Mouse (Mus musculus): ENCODE data around the gene BC049715. TPM values are rescaled to one million over a fixed set of nuclear protein-coding genes. Genes with fewer than 3 reads are reported as not detected.

The BC049715 gene
- polyA plus RNA-seq, 1 experiment from 2014 or later = 1.2 TPM

DNA sequence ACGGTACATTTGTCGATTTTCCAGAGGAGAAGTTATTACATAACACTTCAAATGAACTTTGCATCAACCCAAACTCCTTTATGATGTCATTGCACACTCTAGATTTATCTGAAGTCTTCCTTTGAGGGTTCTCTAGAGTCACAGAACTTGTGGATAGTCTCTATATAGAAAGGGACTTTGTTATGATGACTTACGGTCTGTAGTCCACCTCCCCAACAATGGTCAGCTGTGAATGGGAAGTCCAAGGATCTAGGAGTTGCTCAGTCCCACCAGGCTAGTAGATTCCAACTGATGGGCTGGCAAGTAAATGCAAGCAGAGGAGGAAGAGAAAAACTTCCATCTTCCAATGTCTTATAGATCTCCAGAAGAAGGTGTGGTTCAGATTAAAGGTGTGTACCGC is 1.3 kb downstream of the BC049715 start:
- no peak for ATAC-seq (ENCODE audit: extremely low read depth, insufficient number of reproducible peaks, low FRiP score, low TSS enrichment)
- H3K4me3 ChIP-seq = peak overlapping the region; percentile 100
- H3K9me3 ChIP-seq = no peaks in the 10 kb centered on the region
- WGBS = 33% methylated on average over 4 of the region's 4 CpGs
- peak overlapping the region; percentile 66 for H3K4me2 ChIP-seq
- peaks cover 21% of the 10 kb centered on the region for H3K36me3 ChIP-seq
- H3K27ac ChIP-seq (replicated peaks) = peak overlapping the region; percentile 74
- H3K27me3 ChIP-seq (replicated peaks) = peaks cover 5% of the 10 kb centered on the region; the same call in 1 of the 2 replicates
- peak overlapping the region; percentile 72 for H3K9ac ChIP-seq
- peaks cover 18% of the 10 kb centered on the region for H3K4me1 ChIP-seq

GRCm38 (mm10) chr6:136831712-136832111 is 4.3 kb downstream of the BC049715 start:
- no peak overlapping the region for H3K9ac ChIP-seq
- peaks cover 10% of the 10 kb centered on the region for H3K4me1 ChIP-seq
- H3K4me3 ChIP-seq = no peak overlapping the region
- no peak overlapping the region for H3K27ac ChIP-seq (replicated peaks)
- no peaks in the 10 kb centered on the region for H3K36me3 ChIP-seq
- ATAC-seq (ENCODE audit: extremely low read depth, insufficient number of reproducible peaks, low FRiP score, low TSS enrichment) = no peak
- WGBS = 63% methylated on average over 5 of the region's 5 CpGs
- no peaks in the 10 kb centered on the region for H3K9me3 ChIP-seq
- H3K27me3 ChIP-seq (replicated peaks) = peaks cover 5% of the 10 kb centered on the region; the same call in 1 of the 2 replicates
- no peak overlapping the region for H3K4me2 ChIP-seq

- ATAC-seq (ENCODE audit: extremely low read depth, insufficient number of reproducible peaks, low FRiP score, low TSS enrichment) = no peak
Measured at GRCm38 (mm10) chr6:136835352-136835751, 7.9 kb downstream of the BC049715 start, which contains the start of gene Smco3. TSS of gene Smco3 (minus strand) at chr6:136835452.

GRCm38 (mm10) chr6:136837323-136837722 is 9.9 kb downstream of the BC049715 start:
- no peak overlapping the region for H3K4me3 ChIP-seq
- no peak overlapping the region for H3K9ac ChIP-seq
- H3K36me3 ChIP-seq = no peaks in the 10 kb centered on the region
- H3K4me1 ChIP-seq = no peaks in the 10 kb centered on the region
- no peak for ATAC-seq (ENCODE audit: extremely low read depth, insufficient number of reproducible peaks, low FRiP score, low TSS enrichment)
- no peak overlapping the region for H3K4me2 ChIP-seq
- no peaks in the 10 kb centered on the region for H3K9me3 ChIP-seq
- 67% methylated on average over 3 of the region's 3 CpGs for WGBS
- H3K27me3 ChIP-seq (replicated peaks) = no peaks in the 10 kb centered on the region
- no peak overlapping the region for H3K27ac ChIP-seq (replicated peaks)

More at GRCm38 (mm10) chr6:136835352-136835751, 7.9 kb downstream of the BC049715 start, which contains the start of gene Smco3:
- WGBS = 43% methylated on average over 4 of the region's 4 CpGs
- Histone ChIP-seq H3K36me3 (no peaks in the 10 kb centered on the region), H3K9ac (no peak within 1 kb of the TSS), H3K4me1 (no peaks in the 10 kb centered on the region), H3K27me3 (replicated peaks) (peaks cover 5% of the 10 kb centered on the region; the same call in 1 of the 2 replicates), H3K27ac (replicated peaks) (no peak within 1 kb of the TSS), H3K4me3 (no peak within 1 kb of the TSS), H3K9me3 (no peaks in the 10 kb centered on the region), H3K4me2 (no peak within 1 kb of the TSS)

- Histone ChIP-seq H3K36me3 (peaks cover 17% of the 10 kb centered on the region), H3K4me2 (no peak overlapping the region), H3K27me3 (replicated peaks) (no peaks in the 10 kb centered on the region), H3K9me3 (no peaks in the 10 kb centered on the region), H3K4me3 (no peak overlapping the region), H3K9ac (no peak overlapping the region), H3K27ac (replicated peaks) (no peak overlapping the region), H3K4me1 (0 out of 2 replicates have a peak, but pooled peaks cover 3% of the 10 kb centered on the region)
- 62% methylated on average over 2 of the region's 2 CpGs for WGBS
- ATAC-seq (ENCODE audit: extremely low read depth, insufficient number of reproducible peaks, low FRiP score, low TSS enrichment) = no peak
Measured at GRCm38 (mm10) chr6:136844903-136845302, 17.5 kb downstream of the BC049715 start.

DNA sequence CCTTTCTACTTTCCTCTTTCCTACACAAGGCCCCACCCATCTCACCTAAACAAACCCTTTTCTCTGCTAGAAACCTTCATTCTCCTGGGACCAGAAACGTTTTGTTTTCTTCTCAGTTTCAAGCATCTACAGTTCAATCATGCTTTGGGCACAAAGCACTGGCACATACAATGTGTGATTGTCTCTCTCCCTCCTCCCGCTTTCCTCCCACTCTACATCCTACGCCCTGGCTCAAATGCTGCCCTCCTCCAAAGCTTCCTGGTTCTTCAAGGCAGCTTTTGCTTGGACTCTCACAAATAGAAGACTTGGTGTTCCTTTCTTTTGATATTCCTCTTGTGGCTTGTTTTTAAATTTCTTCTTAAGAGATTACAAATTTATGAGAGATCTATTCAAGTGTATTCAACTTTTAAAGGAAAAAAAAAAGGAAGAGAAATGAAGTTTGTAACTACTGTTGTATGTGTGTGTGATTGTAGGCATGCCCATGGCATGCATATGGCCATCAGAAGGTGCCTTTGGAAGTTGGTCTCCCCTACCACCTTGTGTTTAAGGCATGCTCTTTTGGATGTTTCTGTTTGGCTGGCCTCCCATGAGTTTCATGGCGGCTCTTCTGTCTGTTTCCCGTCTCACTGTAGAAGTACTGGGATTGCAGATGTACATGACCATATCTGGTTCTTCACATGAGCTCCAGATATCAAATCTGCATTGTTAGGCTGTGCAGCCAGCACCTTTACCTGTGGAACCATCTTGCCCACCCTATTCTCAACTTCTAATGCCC is 18.5 kb downstream of the BC049715 start:
- H3K27me3 ChIP-seq (replicated peaks) = no peaks in the 10 kb centered on the region

GRCm38 (mm10) chr6:136847267-136847666 is 19.8 kb downstream of the BC049715 start:
- 91% methylated on average over 3 of the region's 3 CpGs for WGBS
- ATAC-seq (ENCODE audit: extremely low read depth, insufficient number of reproducible peaks, low FRiP score, low TSS enrichment) = no peak
- Histone ChIP-seq H3K27me3 (replicated peaks) (no peaks in the 10 kb centered on the region), H3K4me2 (no peak overlapping the region), H3K4me1 (peaks cover 11% of the 10 kb centered on the region; the same call in 1 of the 2 replicates), H3K9ac (no peak overlapping the region), H3K36me3 (peaks cover 24% of the 10 kb centered on the region), H3K9me3 (no peaks in the 10 kb centered on the region), H3K27ac (replicated peaks) (no peak overlapping the region), H3K4me3 (no peak overlapping the region)

More for the DNA sequence above, 18.5 kb downstream of the BC049715 start:
- H3K4me3 ChIP-seq = no peak overlapping the region
- WGBS = 69% methylated on average over 5 of the region's 5 CpGs
- no peak overlapping the region for H3K9ac ChIP-seq
- H3K27ac ChIP-seq (replicated peaks) = no peak overlapping the region
- no peaks in the 10 kb centered on the region for H3K9me3 ChIP-seq
- peaks cover 17% of the 10 kb centered on the region for H3K36me3 ChIP-seq
- H3K4me1 ChIP-seq = 0 out of 2 replicates have a peak, but pooled peaks cover 9% of the 10 kb centered on the region
- no peak overlapping the region for H3K4me2 ChIP-seq
- ATAC-seq (ENCODE audit: extremely low read depth, insufficient number of reproducible peaks, low FRiP score, low TSS enrichment) = no peak

- H3K9ac ChIP-seq = no peak overlapping the region
- H3K27me3 ChIP-seq (replicated peaks) = no peaks in the 10 kb centered on the region
- no peak for ATAC-seq (ENCODE audit: extremely low read depth, insufficient number of reproducible peaks, low FRiP score, low TSS enrichment)
- H3K4me2 ChIP-seq = no peak overlapping the region
- WGBS = 16% methylated on average over 2 of the region's 2 CpGs
- H3K4me3 ChIP-seq = no peak overlapping the region
- H3K36me3 ChIP-seq = peaks cover 24% of the 10 kb centered on the region
- H3K4me1 ChIP-seq = peaks cover 17% of the 10 kb centered on the region
- no peaks in the 10 kb centered on the region for H3K9me3 ChIP-seq
- H3K27ac ChIP-seq (replicated peaks) = no peak overlapping the region
Measured at GRCm38 (mm10) chr6:136847790-136848189, 20.4 kb downstream of the BC049715 start.

GRCm38 (mm10) chr6:136848399-136848798 is 21.0 kb downstream of the BC049715 start:
- Histone ChIP-seq H3K27ac (replicated peaks) (no peak overlapping the region), H3K4me1 (peaks cover 23% of the 10 kb centered on the region), H3K9me3 (no peaks in the 10 kb centered on the region), H3K27me3 (replicated peaks) (no peaks in the 10 kb centered on the region), H3K36me3 (peaks cover 24% of the 10 kb centered on the region), H3K4me2 (no peak overlapping the region), H3K9ac (no peak overlapping the region), H3K4me3 (no peak overlapping the region)
- WGBS = 81% methylated on average over 8 of the region's 8 CpGs
- ATAC-seq (ENCODE audit: extremely low read depth, insufficient number of reproducible peaks, low FRiP score, low TSS enrichment) = no peak

GRCm38 (mm10) chr6:136848971-136849370 is 21.5 kb downstream of the BC049715 start:
- ATAC-seq (ENCODE audit: extremely low read depth, insufficient number of reproducible peaks, low FRiP score, low TSS enrichment) = no peak
- Histone ChIP-seq H3K27ac (replicated peaks) (no peak overlapping the region), H3K36me3 (peaks cover 26% of the 10 kb centered on the region), H3K27me3 (replicated peaks) (no peaks in the 10 kb centered on the region), H3K9ac (no peak overlapping the region), H3K4me3 (no peak overlapping the region), H3K4me1 (peaks cover 25% of the 10 kb centered on the region), H3K9me3 (no peaks in the 10 kb centered on the region), H3K4me2 (no peak overlapping the region)
- WGBS = 76% methylated on average over 5 of the region's 5 CpGs

GRCm38 (mm10) chr6:136850267-136850666 is 22.8 kb downstream of the BC049715 start:
- no peak overlapping the region for H3K4me2 ChIP-seq
- H3K36me3 ChIP-seq = peaks cover 26% of the 10 kb centered on the region
- 0 out of 2 replicates have a peak overlapping the region, but pooled peaks have one; percentile 8 for H3K27ac ChIP-seq (replicated peaks)
- no peak overlapping the region for H3K9ac ChIP-seq
- WGBS = 64% methylated on average over 6 of the region's 6 CpGs
- peaks cover 37% of the 10 kb centered on the region for H3K4me1 ChIP-seq
- H3K4me3 ChIP-seq = no peak overlapping the region
- no peak for ATAC-seq (ENCODE audit: extremely low read depth, insufficient number of reproducible peaks, low FRiP score, low TSS enrichment)
- H3K27me3 ChIP-seq (replicated peaks) = no peaks in the 10 kb centered on the region
- no peaks in the 10 kb centered on the region for H3K9me3 ChIP-seq

All from heart, embryonic 13.5 days (tissue).